Mouse (Mus musculus): ENCODE measurements around the gene Tbcc. TPM values are rescaled to one million over a fixed set of nuclear protein-coding genes. Genes with fewer than 3 reads are reported as not detected.

Tbcc gene
- polyA plus RNA-seq, 1 experiment from 2014 or later = 80.2 TPM

GRCm38 (mm10) chr17:46890843-46891594 is 535 bp downstream of the Tbcc start:
- WGBS = 2% methylated on average over 64 of the region's 64 CpGs
- no peak for DNase-seq (ENCODE audit: low spot score)

GRCm38 (mm10) chr17:46895426-46895825 is 4.9 kb downstream of the Tbcc start:
- WGBS = 94% methylated on average over 9 of the region's 9 CpGs
- Histone ChIP-seq H3K4me3 (no peak overlapping the region), H3K27ac (no peak overlapping the region), H3K27me3 (ENCODE audit: insufficient read depth, poor library complexity, severe bottlenecking) (no peaks in the 10 kb centered on the region), H3K4me1 (replicated peaks) (peaks cover 25% of the 10 kb centered on the region), H3K36me3 (peaks cover 20% of the 10 kb centered on the region), H3K9me3 (peaks cover 3% of the 10 kb centered on the region; the same call in 1 of the 2 replicates)
- DNase-seq (ENCODE audit: low spot score) = no peak

More at GRCm38 (mm10) chr17:46890843-46891594, 535 bp downstream of the Tbcc start:
- peak overlapping the region; percentile 96 for H3K27ac ChIP-seq
- H3K4me1 ChIP-seq (replicated peaks) = peaks cover 39% of the 10 kb centered on the region
- H3K27me3 ChIP-seq (ENCODE audit: insufficient read depth, poor library complexity, severe bottlenecking) = no peaks in the 10 kb centered on the region
- H3K9me3 ChIP-seq = no peaks in the 10 kb centered on the region
- H3K4me3 ChIP-seq = peak overlapping the region; percentile 92
- H3K36me3 ChIP-seq = peaks cover 20% of the 10 kb centered on the region

- Histone ChIP-seq H3K27ac (no peak overlapping the region), H3K36me3 (peaks cover 16% of the 10 kb centered on the region), H3K27me3 (ENCODE audit: insufficient read depth, poor library complexity, severe bottlenecking) (no peaks in the 10 kb centered on the region), H3K9me3 (peaks cover 3% of the 10 kb centered on the region; the same call in 1 of the 2 replicates), H3K4me1 (replicated peaks) (peaks cover 8% of the 10 kb centered on the region), H3K4me3 (no peak overlapping the region)
- no peak for DNase-seq (ENCODE audit: low spot score)
- 54% methylated on average over 13 of the region's 13 CpGs for WGBS
These were observed 6.9 kb downstream of the Tbcc start for GRCm38 (mm10) chr17:46897221-46897950.

- 48% methylated on average over 2 of the region's 2 CpGs for WGBS
- H3K4me3 ChIP-seq = no peak overlapping the region
These were observed 10.5 kb downstream of the Tbcc start for GRCm38 (mm10) chr17:46900941-46901340.

GRCm38 (mm10) chr17:46903876-46904490 is 13.5 kb downstream of the Tbcc start:
- WGBS = 25% methylated on average over 19 of the region's 19 CpGs
- Histone ChIP-seq H3K36me3 (no peaks in the 10 kb centered on the region), H3K9me3 (no peaks in the 10 kb centered on the region), H3K4me3 (no peak overlapping the region), H3K27me3 (ENCODE audit: insufficient read depth, poor library complexity, severe bottlenecking) (no peaks in the 10 kb centered on the region), H3K27ac (no peak overlapping the region), H3K4me1 (replicated peaks) (no peaks in the 10 kb centered on the region)
- peak; percentile 87 for DNase-seq (ENCODE audit: low spot score)

More at GRCm38 (mm10) chr17:46900941-46901340, 10.5 kb downstream of the Tbcc start:
- H3K27ac ChIP-seq = no peak overlapping the region
- no peak for DNase-seq (ENCODE audit: low spot score)
- no peaks in the 10 kb centered on the region for H3K36me3 ChIP-seq
- no peaks in the 10 kb centered on the region for H3K4me1 ChIP-seq (replicated peaks)
- H3K9me3 ChIP-seq = peaks cover 3% of the 10 kb centered on the region; the same call in 1 of the 2 replicates
- no peaks in the 10 kb centered on the region for H3K27me3 ChIP-seq (ENCODE audit: insufficient read depth, poor library complexity, severe bottlenecking)

GRCm38 (mm10) chr17:46910186-46910585 is 19.7 kb downstream of the Tbcc start, which contains the start of gene Prph2:
Prph2 (plus strand) TSS chr17:46910459.
- H3K27me3 ChIP-seq (ENCODE audit: insufficient read depth, poor library complexity, severe bottlenecking) = no peaks in the 10 kb centered on the region
- no peaks in the 10 kb centered on the region for H3K36me3 ChIP-seq
- H3K9me3 ChIP-seq = no peaks in the 10 kb centered on the region
- DNase-seq (ENCODE audit: low spot score) = no peak
- 89% methylated on average over 10 of the region's 10 CpGs for WGBS
- H3K4me3 ChIP-seq = no peak within 1 kb of the TSS
- H3K4me1 ChIP-seq (replicated peaks) = peaks cover 24% of the 10 kb centered on the region
- no peak within 1 kb of the TSS for H3K27ac ChIP-seq

- no peak overlapping the region for H3K4me3 ChIP-seq
- 47% methylated on average over 6 of the region's 6 CpGs for WGBS
- H3K36me3 ChIP-seq = no peaks in the 10 kb centered on the region
- no peaks in the 10 kb centered on the region for H3K9me3 ChIP-seq
- no peak for DNase-seq (ENCODE audit: low spot score)
- no peaks in the 10 kb centered on the region for H3K27me3 ChIP-seq (ENCODE audit: insufficient read depth, poor library complexity, severe bottlenecking)
- H3K4me1 ChIP-seq (replicated peaks) = peaks cover 28% of the 10 kb centered on the region
- H3K27ac ChIP-seq = no peak overlapping the region
These were observed 21.8 kb downstream of the Tbcc start for GRCm38 (mm10) chr17:46912331-46912730.

- Histone ChIP-seq H3K27ac (no peak overlapping the region), H3K9me3 (no peaks in the 10 kb centered on the region), H3K36me3 (no peaks in the 10 kb centered on the region), H3K4me1 (replicated peaks) (peaks cover 38% of the 10 kb centered on the region), H3K27me3 (ENCODE audit: insufficient read depth, poor library complexity, severe bottlenecking) (no peaks in the 10 kb centered on the region), H3K4me3 (no peak overlapping the region)
- WGBS = 70% methylated on average over 3 of the region's 3 CpGs
- no peak for DNase-seq (ENCODE audit: low spot score)
These were observed 24.6 kb downstream of the Tbcc start for GRCm38 (mm10) chr17:46915129-46915528.

GRCm38 (mm10) chr17:46918951-46919350 is 28.5 kb downstream of the Tbcc start:
- no peaks in the 10 kb centered on the region for H3K27me3 ChIP-seq (ENCODE audit: insufficient read depth, poor library complexity, severe bottlenecking)
- H3K9me3 ChIP-seq = no peaks in the 10 kb centered on the region
- H3K36me3 ChIP-seq = no peaks in the 10 kb centered on the region
- WGBS = 49% methylated on average over 4 of the region's 4 CpGs
- no peak overlapping the region for H3K27ac ChIP-seq
- peaks cover 28% of the 10 kb centered on the region for H3K4me1 ChIP-seq (replicated peaks)
- no peak overlapping the region for H3K4me3 ChIP-seq
- DNase-seq (ENCODE audit: low spot score) = peak; percentile 8

GRCm38 (mm10) chr17:46920855-46921254 is 30.4 kb downstream of the Tbcc start:
- Histone ChIP-seq H3K4me3 (no peak overlapping the region), H3K27ac (no peak overlapping the region), H3K36me3 (no peaks in the 10 kb centered on the region), H3K4me1 (replicated peaks) (peaks cover 20% of the 10 kb centered on the region), H3K9me3 (no peaks in the 10 kb centered on the region), H3K27me3 (ENCODE audit: insufficient read depth, poor library complexity, severe bottlenecking) (no peaks in the 10 kb centered on the region)
- no peak for DNase-seq (ENCODE audit: low spot score)
- 65% methylated on average over 6 of the region's 6 CpGs for WGBS

GRCm38 (mm10) chr17:46926192-46926591 is 35.7 kb downstream of the Tbcc start:
- peaks cover 38% of the 10 kb centered on the region for H3K36me3 ChIP-seq
- H3K9me3 ChIP-seq = no peaks in the 10 kb centered on the region
- peaks cover 9% of the 10 kb centered on the region; the same call in 1 of the 2 replicates for H3K4me1 ChIP-seq (replicated peaks)
- H3K4me3 ChIP-seq = no peak overlapping the region
- H3K27ac ChIP-seq = no peak overlapping the region
- H3K27me3 ChIP-seq (ENCODE audit: insufficient read depth, poor library complexity, severe bottlenecking) = no peaks in the 10 kb centered on the region
- 57% methylated on average over 6 of the region's 6 CpGs for WGBS
- no peak for DNase-seq (ENCODE audit: low spot score)

GRCm38 (mm10) chr17:46926941-46927340 is 36.5 kb downstream of the Tbcc start:
- WGBS = 68% methylated on average over 3 of the region's 3 CpGs
- no peak overlapping the region for H3K27ac ChIP-seq

More at GRCm38 (mm10) chr17:46926941-46927340, 36.5 kb downstream of the Tbcc start:
- H3K9me3 ChIP-seq = no peaks in the 10 kb centered on the region
- H3K4me1 ChIP-seq (replicated peaks) = peaks cover 9% of the 10 kb centered on the region; the same call in 1 of the 2 replicates
- no peak overlapping the region for H3K4me3 ChIP-seq
- peaks cover 45% of the 10 kb centered on the region for H3K36me3 ChIP-seq
- H3K27me3 ChIP-seq (ENCODE audit: insufficient read depth, poor library complexity, severe bottlenecking) = no peaks in the 10 kb centered on the region
- no peak for DNase-seq (ENCODE audit: low spot score)

Measured in hindbrain, embryonic 10.5 days (tissue).